Mouse (Mus musculus) CH12.LX (cell line): Measurements from ENCODE around the gene Mcur1. TPM values are rescaled to one million over a fixed set of nuclear protein-coding genes. Genes with fewer than 3 reads are reported as not detected.

Source experiments
- DNase-seq: peaks from one replicate; pipeline ENCODE4 v3.0.0-alpha.2; 2013; ENCODE audit errors: extremely low read depth
- H3K27ac ChIP-seq: 2 replicates; pipeline ENCODE4 v1.5.1; 2012; ENCODE audit warnings: low read depth, mild to moderate bottlenecking, control low read depth, moderate library complexity; ENCODE audit not compliant: insufficient read depth
- H3K27me3 ChIP-seq: replicated peaks from 2 replicates; pipeline ENCODE3; 2012; ENCODE audit warnings: inconsistent platforms
- H3K36me3 ChIP-seq, 2 experiments: replicated peaks in 1 of 2; 2 replicates each; pipeline versions ENCODE3 to v1.6.1; 2012; ENCODE audit warnings: inconsistent platforms in 1 of 2, low read length in 1 of 2, mild to moderate bottlenecking in 1 of 2, mixed read lengths in 1 of 2, moderate library complexity in 1 of 2; ENCODE audit not compliant: control insufficient read depth in 1 of 2, insufficient read depth in 1 of 2
- H3K4me1 ChIP-seq, 2 experiments: 2 replicates each; pipeline ENCODE4 v1.6.1; 2012; ENCODE audit warnings: inconsistent platforms in 1 of 2, moderate library complexity in 1 of 2; ENCODE audit not compliant: insufficient read depth in 2 of 2, control insufficient read depth in 1 of 2
- H3K4me2 ChIP-seq: 2 replicates; pipeline ENCODE4 v1.6.1; 2012; ENCODE audit warnings: low read depth, mild to moderate bottlenecking, control low read depth; ENCODE audit not compliant: poor library complexity, insufficient read depth, severe bottlenecking
- H3K4me3 ChIP-seq, 3 experiments: fragments of 150-350 bp in 1 of 3; sonication (generic) in 1 of 3; replicated peaks in 1 of 3; 2 replicates each; pipeline versions ENCODE3 to v1.5.1; 2011 to 2012; ENCODE audit warnings: low read depth in 2 of 3, low read length in 2 of 3, mild to moderate bottlenecking in 2 of 3, moderate library complexity in 2 of 3, control low read depth in 1 of 3, improper control_type of control experiment in 1 of 3, inconsistent platforms in 1 of 3, mixed read lengths in 1 of 3; ENCODE audit not compliant: poor library complexity in 1 of 3
- H3K79me2 ChIP-seq: replicated peaks from 2 replicates; pipeline ENCODE4 v1.6.1; 2012; ENCODE audit warnings: mild to moderate bottlenecking, moderate library complexity; ENCODE audit not compliant: control insufficient read depth, poor library complexity, insufficient read depth, severe bottlenecking; ENCODE audit errors: extremely low read depth
- H3K9ac ChIP-seq: 2 replicates; pipeline ENCODE4 v1.6.1; 2012; ENCODE audit warnings: low read depth, mild to moderate bottlenecking, control low read depth, moderate library complexity; ENCODE audit not compliant: insufficient read depth
- H3K9me3 ChIP-seq: replicated peaks from 2 replicates; pipeline ENCODE3; 2012; ENCODE audit warnings: low read length, inconsistent platforms, mixed read lengths
- CHD2 ChIP-seq: IDR thresholded peaks from 2 replicates; pipeline ENCODE4 v1.6.1; 2011; ENCODE audit warnings: low read length, improper control_type of control experiment
- CTCF ChIP-seq, 2 experiments: IDR thresholded peaks in 1 of 2; conservative IDR thresholded peaks in 1 of 2; 2 replicates each; pipeline ENCODE4 v1.5.1; 2011 to 2012; ENCODE audit warnings: low read depth in 2 of 2, low read length in 2 of 2, improper control_type of control experiment in 1 of 2, inconsistent platforms in 1 of 2, mild to moderate bottlenecking in 1 of 2, moderate library complexity in 1 of 2
- E2F4 ChIP-seq: IDR thresholded peaks from 2 replicates; pipeline ENCODE4 v1.6.1; 2011; ENCODE audit warnings: low read depth, low read length, improper control_type of control experiment; ENCODE audit not compliant: insufficient replicate concordance
- ELF1 ChIP-seq: IDR thresholded peaks from 2 replicates; pipeline ENCODE4 v1.6.1; 2014; ENCODE audit warnings: low read depth, mild to moderate bottlenecking, inconsistent platforms, low read length, improper control_type of control experiment
- EP300 ChIP-seq: IDR thresholded peaks from 2 replicates; pipeline ENCODE4 v1.6.1; 2011; ENCODE audit warnings: low read length, improper control_type of control experiment
- ETS1 ChIP-seq: conservative IDR thresholded peaks from 2 replicates; pipeline ENCODE4 v1.6.1; 2012; ENCODE audit warnings: low read depth, mild to moderate bottlenecking, inconsistent platforms, low read length, improper control_type of control experiment, moderate library complexity
- GABPA ChIP-seq: IDR thresholded peaks from 2 replicates; pipeline ENCODE4 v1.6.1; 2012; ENCODE audit warnings: low read depth, low read length, improper control_type of control experiment, inconsistent platforms; ENCODE audit not compliant: insufficient replicate concordance
- HCFC1 ChIP-seq: IDR thresholded peaks from 2 replicates; pipeline ENCODE4 v1.6.1; 2012; ENCODE audit warnings: low read depth, mild to moderate bottlenecking, inconsistent platforms, low read length, improper control_type of control experiment
- IRF4 ChIP-seq: IDR thresholded peaks from 2 replicates; pipeline ENCODE4 v1.6.1; 2014; ENCODE audit warnings: low read depth, mild to moderate bottlenecking, inconsistent platforms, low read length, improper control_type of control experiment
- JUN ChIP-seq: IDR thresholded peaks from 2 replicates; pipeline ENCODE4 v1.6.1; 2011; ENCODE audit warnings: low read depth, mild to moderate bottlenecking, low read length, improper control_type of control experiment, moderate library complexity; ENCODE audit not compliant: insufficient read depth
- MXI1 ChIP-seq: IDR thresholded peaks from 2 replicates; pipeline ENCODE4 v1.6.1; 2011; ENCODE audit warnings: mild to moderate bottlenecking, low read depth, low read length, improper control_type of control experiment
- MYC ChIP-seq: IDR thresholded peaks from 2 replicates; pipeline ENCODE4 v1.6.1; 2011; ENCODE audit warnings: low read depth, mild to moderate bottlenecking, improper control_type of control experiment, low read length
- PAX5 ChIP-seq: IDR thresholded peaks from 2 replicates; pipeline ENCODE4 v1.6.1; 2012; ENCODE audit warnings: low read length, inconsistent platforms, mixed read lengths
- POLR2A ChIP-seq: IDR thresholded peaks from 2 replicates; pipeline ENCODE4 v1.6.1; 2011; ENCODE audit warnings: low read depth, mild to moderate bottlenecking, improper control_type of control experiment, low read length
- POLR2AphosphoS2 ChIP-seq: IDR thresholded peaks from 2 replicates; pipeline ENCODE4 v1.6.1; 2011; ENCODE audit warnings: low read depth, low read length, improper control_type of control experiment
- RAD21 ChIP-seq: IDR thresholded peaks from 2 replicates; pipeline ENCODE4 v1.6.1; 2011; ENCODE audit warnings: low read depth, mild to moderate bottlenecking, low read length, improper control_type of control experiment, moderate library complexity
- RCOR1 ChIP-seq: conservative IDR thresholded peaks from 2 replicates; pipeline ENCODE4 v1.6.1; 2012; ENCODE audit warnings: low read depth, mild to moderate bottlenecking, inconsistent platforms, low read length, improper control_type of control experiment
- SIN3A ChIP-seq: IDR thresholded peaks from 2 replicates; pipeline ENCODE4 v1.6.1; 2012; ENCODE audit warnings: low read length, improper control_type of control experiment, inconsistent platforms
- SMC3 ChIP-seq: IDR thresholded peaks from 2 replicates; pipeline ENCODE4 v1.6.1; 2011; ENCODE audit warnings: low read depth, low read length, improper control_type of control experiment
- TBP ChIP-seq: conservative IDR thresholded peaks from 2 replicates; pipeline ENCODE4 v1.6.1; 2011; ENCODE audit warnings: low read depth, low read length, improper control_type of control experiment
- UBTF ChIP-seq: IDR thresholded peaks from 2 replicates; pipeline ENCODE4 v1.6.1; 2012; ENCODE audit warnings: low read depth, mild to moderate bottlenecking, inconsistent platforms, low read length, improper control_type of control experiment, moderate library complexity
- USF1 ChIP-seq: IDR thresholded peaks from 2 replicates; pipeline ENCODE4 v1.6.1; 2014; ENCODE audit warnings: low read depth, mild to moderate bottlenecking, inconsistent platforms, low read length, improper control_type of control experiment
- ZC3H11A ChIP-seq: IDR thresholded peaks from 2 replicates; pipeline ENCODE4 v1.6.1; 2012; ENCODE audit warnings: low read depth, mild to moderate bottlenecking, inconsistent platforms, low read length, improper control_type of control experiment
- ZMIZ1 ChIP-seq: IDR thresholded peaks from 2 replicates; pipeline ENCODE4 v1.6.1; 2012; ENCODE audit warnings: low read depth, mild to moderate bottlenecking, inconsistent platforms, low read length, improper control_type of control experiment
- dilution Hi-C: fragments of 300-500 bp; cut with MboI; formaldehyde crosslinking; loops from 2 replicates; pipeline ENCODE4 v1.14.3; 2020; ENCODE audit warnings: low sequenced_read_pairs; ENCODE audit not compliant: extremely low pct_unique_long_range_greater_than_20kb, extremely low pct_ligation_motif_present
- in situ Hi-C: fragments of 300-500 bp; cut with MboI; formaldehyde crosslinking; loops from 3 replicates; pipeline ENCODE4 v1.14.3; 2019; ENCODE audit warnings: low sequenced_read_pairs, low pct_ligation_motif_present, low pct_unique_long_range_greater_than_20kb, mixed read lengths
- polyA plus RNA-seq: library from polyadenylated mRNA; unstranded; fragments of >175 nt; gene quantifications from 2 replicates; pipeline ENCODE4 v1.2.1, GENCODE M21; 2012; ENCODE audit warnings: low read depth; ENCODE audit not compliant: insufficient read length
- total RNA-seq, 2 experiments: library from RNA; depleted of rRNA; stranded (reverse); fragments of 300-350 nt in 1 of 2; fragments of >200 nt in 1 of 2; gene quantifications; 2 replicates each; pipeline ENCODE4 v1.2.3; 2012 to 2014

Gene Mcur1
- total and polyA plus RNA-seq, 3 experiments = 4.7 to 12.5 (median 6.3) TPM

DNA sequence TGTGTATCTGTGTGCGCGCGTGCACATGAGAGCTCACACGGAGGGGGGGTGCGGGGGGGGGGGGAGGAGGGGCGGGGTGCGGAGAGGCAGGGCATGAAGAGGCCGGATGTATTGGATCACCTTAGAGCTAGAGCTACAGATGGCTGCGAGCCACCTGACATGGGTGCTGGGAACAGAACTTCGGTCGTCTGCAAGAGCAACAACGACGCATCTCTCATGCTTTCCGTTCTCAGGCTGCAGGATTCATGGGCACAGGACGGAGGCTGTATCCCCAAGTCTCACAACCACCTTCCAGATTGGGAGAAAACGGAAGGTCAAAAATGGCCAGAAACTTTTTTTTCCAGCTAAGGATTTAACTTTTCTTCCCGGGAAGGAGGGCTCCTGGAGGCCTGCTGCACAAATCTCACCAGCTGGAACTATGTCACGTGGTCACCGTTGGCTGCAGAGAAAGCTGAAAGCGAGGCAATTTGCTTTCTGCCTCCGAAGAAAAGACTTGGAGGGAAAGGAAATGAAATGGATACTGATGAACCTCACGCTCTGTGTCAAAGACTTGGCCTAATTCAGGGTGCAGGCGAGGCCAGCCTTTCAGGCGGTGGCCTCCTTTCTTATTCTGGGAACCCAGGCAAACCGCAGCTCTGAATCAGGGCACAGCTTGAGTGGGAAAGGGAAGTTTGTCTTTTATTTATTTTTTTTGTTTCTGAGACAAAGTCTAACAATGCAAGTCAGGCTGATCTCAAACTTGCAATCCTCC, 7.3 kb upstream of the Mcur1 start:
- in situ Hi-C loops = loop anchor here (25.0 kb wide), 1 partner anchor 380 kb away; no protein-coding TSS in a partner anchor
- no peak overlapping the region for H3K4me2 ChIP-seq
- dilution Hi-C loops = no loop called here
- TF ChIP-seq CHD2 (no peak), MYC (no peak), ZMIZ1 (no peak), CTCF (conservative IDR thresholded peaks at IDR 0.05 in 1 of 2, IDR thresholded peaks at IDR 0.05 in 1 of 2; ENCODE audit: low read depth in 2 of 2, low read length in 2 of 2) (no peak), ZC3H11A (no peak), HCFC1 (no peak), SIN3A (no peak), SMC3 (no peak), POLR2A (no peak), POLR2AphosphoS2 (no peak), EP300 (no peak), RCOR1 (no peak), MXI1 (no peak), USF1 (no peak), PAX5 (no peak), GABPA (no peak), ELF1 (no peak), RAD21 (no peak)
- TF ChIP-seq, all 38 proteins: peak for 0
- DNase-seq = no peak
- Histone ChIP-seq H3K9me3 (peaks cover 9% of the 10 kb centered on the region), H3K27ac (no peak overlapping the region), H3K9ac (no peak overlapping the region), H3K4me1 (peaks cover 0 to 8% of the 10 kb centered on the region in 2 experiments; a peak in 3 of 4 replicates), H3K4me3 (no peak overlapping the region), H3K27me3 (no peaks in the 10 kb centered on the region), H3K79me2 (no peaks in the 10 kb centered on the region), H3K36me3 (no peaks in the 10 kb centered on the region)

DNA sequence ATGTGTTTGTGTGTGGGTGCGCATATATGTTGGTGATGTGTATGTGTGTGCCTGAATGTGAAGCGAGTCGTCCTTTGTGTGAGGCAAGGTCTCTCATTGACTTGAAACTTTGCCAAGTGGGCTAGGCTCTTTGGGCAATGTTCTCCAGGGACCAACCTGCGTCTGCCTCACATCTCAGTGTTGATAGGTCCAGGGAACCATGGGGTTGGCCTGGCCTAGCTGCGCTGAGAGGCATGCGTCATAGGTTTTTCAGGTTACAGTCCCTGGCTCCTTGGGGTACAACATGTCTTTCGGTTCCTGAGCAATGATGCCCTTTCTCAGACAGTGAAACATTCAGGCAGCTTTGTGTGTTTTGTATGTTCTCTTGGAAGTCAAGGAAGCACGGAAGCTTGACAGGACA, 6.2 kb upstream of the Mcur1 start:
- peaks cover 0 to 17% of the 10 kb centered on the region in 2 experiments; a peak in 3 of 4 replicates for H3K4me1 ChIP-seq
- no peak for DNase-seq
- no peak overlapping the region for H3K27ac ChIP-seq
- no peak overlapping the region for H3K4me3 ChIP-seq
- H3K36me3 ChIP-seq = no peaks in the 10 kb centered on the region
- TF ChIP-seq E2F4 (no peak), USF1 (no peak), JUN (no peak), CTCF (conservative IDR thresholded peaks at IDR 0.05 in 1 of 2, IDR thresholded peaks at IDR 0.05 in 1 of 2; ENCODE audit: low read depth in 2 of 2, low read length in 2 of 2) (no peak), ZMIZ1 (no peak), ETS1 (no peak), IRF4 (no peak), ZC3H11A (no peak), SMC3 (no peak), MXI1 (no peak), EP300 (no peak), RCOR1 (no peak), UBTF (no peak), POLR2AphosphoS2 (no peak), SIN3A (no peak), TBP (no peak)
- H3K9me3 ChIP-seq = peaks cover 9% of the 10 kb centered on the region
- dilution Hi-C loops (no loop called here), in situ Hi-C loops (loop anchor here (25.0 kb wide), 1 partner anchor 379 kb away; no protein-coding TSS in a partner anchor)
- H3K79me2 ChIP-seq = no peaks in the 10 kb centered on the region
- H3K4me2 ChIP-seq = no peak overlapping the region
- no peak overlapping the region for H3K9ac ChIP-seq
- no peaks in the 10 kb centered on the region for H3K27me3 ChIP-seq
